Mouse (Mus musculus): ENCODE measurements at regions not wholly inside any gene's neighbourhood (a gene's known extent, or its start where the extent isn't known, plus 50 kb on each side); places are given as distances from the start of the nearest gene placed in this dataset.

GRCm38 (mm10) chr5:107035376-107035775 is 71.3 kb downstream of the Cdc7 start:
- ATAC-seq (ENCODE audit: insufficient read depth, low FRiP score, low read depth), result no peak
- 32% methylated on average over 4 of the region's 4 CpGs for WGBS
- no peaks in the 10 kb centered on the region for H3K9me3 ChIP-seq

GRCm38 (mm10) chr5:107035782-107036181 is 71.7 kb downstream of the Cdc7 start:
- H3K4me3 ChIP-seq (replicated peaks), result no peak overlapping the region
- H3K9me3 ChIP-seq, result no peaks in the 10 kb centered on the region
- H3K4me2 ChIP-seq, result no peak overlapping the region
- peaks cover 6% of the 10 kb centered on the region; the same call in 1 of the 2 replicates for H3K4me1 ChIP-seq
- no peak for ATAC-seq (ENCODE audit: insufficient read depth, low FRiP score, low read depth)
- H3K27ac ChIP-seq, result peak overlapping the region; percentile 5; the same call in 1 of the 2 replicates
- no peaks in the 10 kb centered on the region for H3K36me3 ChIP-seq
- WGBS, result 55% methylated on average over 6 of the region's 6 CpGs
- no peak overlapping the region for H3K9ac ChIP-seq
- no peaks in the 10 kb centered on the region for H3K27me3 ChIP-seq (replicated peaks)

More at GRCm38 (mm10) chr5:107035376-107035775, 71.3 kb downstream of the Cdc7 start:
- H3K27ac ChIP-seq, result peak overlapping the region; percentile 5; the same call in 1 of the 2 replicates
- no peak overlapping the region for H3K4me3 ChIP-seq (replicated peaks)
- H3K9ac ChIP-seq, result no peak overlapping the region
- H3K36me3 ChIP-seq, result no peaks in the 10 kb centered on the region
- no peak overlapping the region for H3K4me2 ChIP-seq
- H3K4me1 ChIP-seq, result peaks cover 2% of the 10 kb centered on the region; the same call in 1 of the 2 replicates
- no peaks in the 10 kb centered on the region for H3K27me3 ChIP-seq (replicated peaks)

- Histone ChIP-seq H3K36me3 (no peaks in the 10 kb centered on the region), H3K9me3 (no peaks in the 10 kb centered on the region), H3K4me3 (replicated peaks) (no peak overlapping the region), H3K4me1 (peaks cover 7% of the 10 kb centered on the region; the same call in 1 of the 2 replicates), H3K4me2 (no peak overlapping the region), H3K27ac (no peak overlapping the region), H3K9ac (no peak overlapping the region), H3K27me3 (replicated peaks) (no peaks in the 10 kb centered on the region)
- WGBS, result 83% methylated on average over 6 of the region's 6 CpGs
- no peak for ATAC-seq (ENCODE audit: insufficient read depth, low FRiP score, low read depth)
Observed at GRCm38 (mm10) chr5:107036475-107036874, 72.4 kb downstream of the Cdc7 start.

- WGBS, result 72% methylated on average over 6 of the region's 6 CpGs
- Histone ChIP-seq H3K4me2 (no peak overlapping the region), H3K4me1 (peaks cover 7% of the 10 kb centered on the region; the same call in 1 of the 2 replicates), H3K9ac (no peak overlapping the region), H3K9me3 (no peaks in the 10 kb centered on the region), H3K4me3 (replicated peaks) (no peak overlapping the region), H3K27me3 (replicated peaks) (no peaks in the 10 kb centered on the region), H3K36me3 (no peaks in the 10 kb centered on the region), H3K27ac (no peak overlapping the region)
- no peak for ATAC-seq (ENCODE audit: insufficient read depth, low FRiP score, low read depth)
Observed at GRCm38 (mm10) chr5:107037087-107037486, 73.0 kb downstream of the Cdc7 start.

GRCm38 (mm10) chr5:107039340-107039739 is 75.2 kb downstream of the Cdc7 start:
- Histone ChIP-seq H3K4me2 (no peak overlapping the region), H3K9ac (no peak overlapping the region), H3K9me3 (no peaks in the 10 kb centered on the region), H3K36me3 (no peaks in the 10 kb centered on the region), H3K4me1 (peaks cover 7% of the 10 kb centered on the region; the same call in 1 of the 2 replicates), H3K4me3 (replicated peaks) (no peak overlapping the region), H3K27ac (peak overlapping the region; percentile 76; the same call in 1 of the 2 replicates), H3K27me3 (replicated peaks) (no peaks in the 10 kb centered on the region)
- 90% methylated on average over 8 of the region's 8 CpGs for WGBS
- ATAC-seq (ENCODE audit: insufficient read depth, low FRiP score, low read depth), result no peak

GRCm38 (mm10) chr5:107039956-107040355 is 75.8 kb downstream of the Cdc7 start:
- no peaks in the 10 kb centered on the region for H3K9me3 ChIP-seq
- no peaks in the 10 kb centered on the region for H3K27me3 ChIP-seq (replicated peaks)
- ATAC-seq (ENCODE audit: insufficient read depth, low FRiP score, low read depth), result 0 out of 2 replicates have a peak, but pooled peaks have one; percentile 51
- WGBS, result 74% methylated on average over 6 of the region's 6 CpGs
- H3K4me2 ChIP-seq, result no peak overlapping the region
- peak overlapping the region; percentile 76 for H3K27ac ChIP-seq
- no peak overlapping the region for H3K4me3 ChIP-seq (replicated peaks)
- H3K4me1 ChIP-seq, result peaks cover 7% of the 10 kb centered on the region; the same call in 1 of the 2 replicates
- H3K36me3 ChIP-seq, result no peaks in the 10 kb centered on the region
- no peak overlapping the region for H3K9ac ChIP-seq

GRCm38 (mm10) chr5:107040489-107040888 is 76.4 kb downstream of the Cdc7 start:
- peak; percentile 44 for ATAC-seq (ENCODE audit: insufficient read depth, low FRiP score, low read depth)
- Histone ChIP-seq H3K36me3 (no peaks in the 10 kb centered on the region), H3K9ac (no peak overlapping the region), H3K4me2 (no peak overlapping the region), H3K27me3 (replicated peaks) (no peaks in the 10 kb centered on the region), H3K27ac (peak overlapping the region; percentile 76; the same call in 1 of the 2 replicates), H3K9me3 (no peaks in the 10 kb centered on the region), H3K4me1 (peaks cover 7% of the 10 kb centered on the region; the same call in 1 of the 2 replicates), H3K4me3 (replicated peaks) (no peak overlapping the region)
- WGBS, result 66% methylated on average over 10 of the region's 10 CpGs

- H3K4me1 ChIP-seq, result peaks cover 16% of the 10 kb centered on the region
- no peak overlapping the region for H3K4me2 ChIP-seq
- H3K9ac ChIP-seq, result no peak overlapping the region
- 66% methylated on average over 10 of the region's 10 CpGs for WGBS
- H3K4me3 ChIP-seq (replicated peaks), result no peak overlapping the region
- no peak overlapping the region for H3K27ac ChIP-seq
- H3K36me3 ChIP-seq, result no peaks in the 10 kb centered on the region
- no peaks in the 10 kb centered on the region for H3K9me3 ChIP-seq
- no peaks in the 10 kb centered on the region for H3K27me3 ChIP-seq (replicated peaks)
- no peak for ATAC-seq (ENCODE audit: insufficient read depth, low FRiP score, low read depth)
Observed at GRCm38 (mm10) chr5:107045163-107045562, 81.0 kb downstream of the Cdc7 start.

- Histone ChIP-seq H3K36me3 (no peaks in the 10 kb centered on the region), H3K27me3 (replicated peaks) (no peaks in the 10 kb centered on the region), H3K4me3 (replicated peaks) (no peak overlapping the region), H3K4me2 (no peak overlapping the region), H3K9ac (no peak overlapping the region), H3K9me3 (no peaks in the 10 kb centered on the region), H3K4me1 (peaks cover 14% of the 10 kb centered on the region), H3K27ac (peak overlapping the region; percentile 86)
- 5% methylated on average over 4 of the region's 4 CpGs for whole genome bisulfite sequencing
- ATAC-seq (ENCODE audit: insufficient read depth, low FRiP score, low read depth), result 0 out of 2 replicates have a peak, but pooled peaks have one; percentile 24
Observed at GRCm38 (mm10) chr5:107046501-107046931, 82.4 kb downstream of the Cdc7 start.

- peaks cover 19% of the 10 kb centered on the region; the same call in 1 of the 2 replicates for H3K4me1 ChIP-seq
- no peak overlapping the region for H3K9ac ChIP-seq
- H3K27me3 ChIP-seq (replicated peaks), result no peaks in the 10 kb centered on the region
- H3K36me3 ChIP-seq, result no peaks in the 10 kb centered on the region
- 43% methylated on average over 5 of the region's 5 CpGs for WGBS
- no peak overlapping the region; the same call in 1 of the 2 replicates for H3K27ac ChIP-seq
- ATAC-seq (ENCODE audit: insufficient read depth, low FRiP score, low read depth), result no peak
- no peak overlapping the region for H3K4me3 ChIP-seq (replicated peaks)
- no peaks in the 10 kb centered on the region for H3K9me3 ChIP-seq
- H3K4me2 ChIP-seq, result no peak overlapping the region
Observed at GRCm38 (mm10) chr5:107048607-107049006, 84.5 kb downstream of the Cdc7 start.

GRCm38 (mm10) chr5:107050076-107050475 is 86.0 kb downstream of the Cdc7 start:
- Histone ChIP-seq H3K9me3 (no peaks in the 10 kb centered on the region), H3K4me1 (peaks cover 19% of the 10 kb centered on the region; the same call in 1 of the 2 replicates), H3K4me3 (replicated peaks) (no peak overlapping the region), H3K36me3 (no peaks in the 10 kb centered on the region), H3K9ac (no peak overlapping the region), H3K27me3 (replicated peaks) (no peaks in the 10 kb centered on the region), H3K4me2 (no peak overlapping the region), H3K27ac (no peak overlapping the region)
- ATAC-seq (ENCODE audit: insufficient read depth, low FRiP score, low read depth), result no peak
- WGBS, result 65% methylated on average over 3 of the region's 3 CpGs

GRCm38 (mm10) chr5:107051868-107052267 is 87.7 kb downstream of the Cdc7 start:
- no peaks in the 10 kb centered on the region for H3K36me3 ChIP-seq
- 54% methylated on average over 10 of the region's 10 CpGs for WGBS
- 0 out of 2 replicates have a peak, but pooled peaks cover 12% of the 10 kb centered on the region for H3K4me1 ChIP-seq
- no peaks in the 10 kb centered on the region for H3K9me3 ChIP-seq
- H3K4me2 ChIP-seq, result no peak overlapping the region
- H3K27ac ChIP-seq, result peak overlapping the region; percentile 23; the same call in 1 of the 2 replicates
- H3K27me3 ChIP-seq (replicated peaks), result no peaks in the 10 kb centered on the region
- peak; percentile 38 for ATAC-seq (ENCODE audit: insufficient read depth, low FRiP score, low read depth)
- H3K9ac ChIP-seq, result no peak overlapping the region
- H3K4me3 ChIP-seq (replicated peaks), result no peak overlapping the region
